Mouse (Mus musculus) frontal cortex, adult 2 months (tissue): ENCODE measurements around the gene Ms4a5. TPM values are rescaled to one million over a fixed set of nuclear protein-coding genes. Genes with fewer than 3 reads are reported as not detected.
"Not testable (repeated sequence)": the region's sequence is repeated elsewhere in the genome, so short reads cannot be mapped to it uniquely, and the experiment has no call there.

Experiments
- DNase-seq, 2 experiments: peaks; one replicate each; pipeline ENCODE4 v3.0.0; 2022; ENCODE audit warnings: low spot score in 1 of 2; ENCODE audit errors: extremely low spot score in 1 of 2
- polyA plus RNA-seq: library from polyadenylated mRNA; depleted of rRNA; stranded (reverse); fragments of >200 nt; gene quantifications from 2 replicates; pipeline ENCODE4 v1.2.3, GENCODE M21; 2012; rRNA removed

The Ms4a5 gene
- polyA plus RNA-seq = not detected in 2 replicates

- DNase-seq = no peak
Observed at GRCm38 (mm10) chr19:11283773-11284172, at the start of gene Ms4a5. Gene Ms4a5, minus strand, starts transcription at chr19:11283873.

- no peak for DNase-seq
Observed at GRCm38 (mm10) chr19:11321123-11321522, 37.5 kb upstream of the Ms4a5 start.

DNA sequence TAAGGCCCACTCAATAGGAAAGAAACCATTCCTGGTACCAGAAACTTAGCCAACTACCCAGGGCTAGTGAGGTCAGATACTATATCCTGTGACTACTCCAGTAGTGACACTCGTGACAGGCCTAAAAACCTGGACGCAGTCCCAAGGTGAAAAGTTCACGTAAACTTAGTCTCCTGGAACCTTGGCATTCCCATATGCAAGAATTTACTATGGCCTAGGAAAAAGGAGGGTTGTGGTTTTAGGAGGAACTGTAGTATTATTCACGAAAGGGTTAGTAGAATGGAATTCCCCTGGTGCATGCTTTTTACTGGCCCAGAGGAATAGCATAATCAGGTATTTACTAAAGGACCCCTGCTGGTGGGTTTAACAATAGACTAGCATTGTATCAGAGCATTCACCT lies 33.1 kb upstream of the Ms4a5 start:
- no peak for DNase-seq

DNA sequence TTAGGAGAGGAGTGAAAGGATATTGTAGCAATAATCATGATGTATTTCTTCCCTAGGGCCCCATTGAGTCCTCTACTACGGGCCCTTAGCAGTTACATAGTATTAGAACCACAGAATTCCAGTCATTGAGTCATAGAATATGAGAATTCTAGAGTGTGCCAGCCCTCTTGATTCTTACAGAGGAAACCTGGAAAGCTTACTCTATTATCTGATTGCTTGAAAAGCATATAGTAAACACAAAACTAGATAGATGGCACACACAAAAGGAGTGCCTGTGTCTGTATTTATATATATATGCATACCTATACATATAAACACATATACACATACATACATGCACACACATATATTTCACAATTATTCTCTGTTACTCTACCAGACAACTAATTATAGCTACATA lies 30.7 kb upstream of the Ms4a5 start, which contains the start of gene Ms4a14:
Ms4a14 (minus strand) TSS at position 101 of the 400 bp plus-strand sequence.
- no peak for DNase-seq

- DNase-seq = no peak
Observed at GRCm38 (mm10) chr19:11308888-11309287, 25.2 kb upstream of the Ms4a5 start.

GRCm38 (mm10) chr19:11299529-11299928 lies 15.9 kb upstream of the Ms4a5 start:
- DNase-seq = not testable (repeated sequence)

DNA sequence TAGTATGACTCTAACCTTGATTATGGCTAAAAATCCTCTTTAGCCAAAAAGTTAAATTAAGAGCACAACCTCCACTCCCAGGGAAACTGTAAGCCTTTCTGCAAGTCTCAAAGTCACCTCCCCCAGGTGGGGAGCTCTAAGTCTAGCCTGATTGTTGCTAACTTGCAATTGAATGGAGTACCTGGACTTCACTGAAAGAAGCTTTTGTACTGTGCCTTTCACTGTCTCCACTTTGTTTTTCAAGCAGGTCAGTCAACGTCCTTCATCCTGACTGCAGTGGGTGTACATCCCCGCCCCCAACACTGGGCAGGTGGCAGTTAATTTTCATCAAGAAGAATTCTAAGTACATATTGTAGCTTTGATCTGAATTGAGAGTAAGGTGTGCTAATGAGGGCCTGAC lies 15.3 kb upstream of the Ms4a5 start:
- DNase-seq = no peak

DNA sequence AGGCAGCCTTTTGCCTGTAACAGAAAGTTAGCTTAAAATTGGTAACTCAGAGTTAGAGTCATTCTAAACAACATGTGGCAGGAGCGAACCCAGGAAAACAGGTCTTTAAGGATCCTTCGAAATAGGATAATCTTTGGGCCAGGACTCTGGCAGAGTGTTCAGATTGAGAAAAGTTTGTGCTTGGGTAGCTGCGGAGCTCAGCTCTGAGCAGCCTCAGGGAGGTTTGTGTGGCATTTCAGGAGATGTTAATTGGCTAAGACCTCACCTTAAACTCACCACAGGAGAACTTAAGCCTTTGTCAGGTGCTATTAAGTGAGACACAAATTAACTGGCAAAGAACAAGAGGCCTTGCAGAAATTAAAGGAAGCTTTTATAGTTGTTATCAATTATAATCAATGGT lies 9.9 kb upstream of the Ms4a5 start:
- not testable (repeated sequence) for DNase-seq

- DNase-seq = peak in 1 of 2 experiments; percentile 0
Observed at GRCm38 (mm10) chr19:11292990-11293389, 9.3 kb upstream of the Ms4a5 start.

DNA sequence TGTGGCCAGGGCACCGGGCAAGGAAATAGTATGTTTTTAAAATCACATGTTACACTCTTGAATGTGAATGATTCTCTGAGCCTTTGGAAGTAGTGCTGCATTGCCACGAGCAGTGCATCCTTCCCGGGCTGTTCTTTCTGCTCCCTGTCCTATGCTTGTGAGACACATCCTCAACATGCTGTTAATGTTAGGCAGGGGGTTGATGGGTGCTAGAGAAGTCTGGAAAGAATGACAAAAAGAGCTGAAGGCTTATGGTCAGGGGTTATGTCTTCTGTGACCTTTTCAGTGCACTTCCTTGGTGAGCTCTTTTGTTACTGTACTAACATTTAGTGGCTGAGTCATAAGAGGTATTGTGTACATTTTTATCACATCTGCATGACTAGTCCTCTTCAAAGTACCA lies 3.5 kb downstream of the Ms4a5 start:
- no peak for DNase-seq

DNA sequence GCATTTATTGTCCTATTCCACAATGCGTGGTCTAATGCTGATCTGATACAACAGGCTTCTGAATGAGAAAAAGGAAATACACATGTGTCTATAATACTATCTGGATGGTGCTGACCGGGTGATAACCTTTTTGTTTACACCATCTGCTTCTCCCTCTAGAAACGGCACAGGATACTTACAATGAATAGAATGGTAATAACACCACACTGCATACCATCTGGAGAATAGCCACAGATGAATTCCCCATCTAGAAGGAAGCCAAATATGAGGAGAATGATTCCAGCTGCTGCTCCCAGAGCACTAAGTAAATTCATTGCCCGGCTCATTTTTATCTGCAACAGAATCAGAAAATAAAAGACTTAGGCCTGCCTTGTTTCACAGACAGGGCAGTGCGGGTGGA lies 7.2 kb downstream of the Ms4a5 start:
- no peak for DNase-seq

DNA sequence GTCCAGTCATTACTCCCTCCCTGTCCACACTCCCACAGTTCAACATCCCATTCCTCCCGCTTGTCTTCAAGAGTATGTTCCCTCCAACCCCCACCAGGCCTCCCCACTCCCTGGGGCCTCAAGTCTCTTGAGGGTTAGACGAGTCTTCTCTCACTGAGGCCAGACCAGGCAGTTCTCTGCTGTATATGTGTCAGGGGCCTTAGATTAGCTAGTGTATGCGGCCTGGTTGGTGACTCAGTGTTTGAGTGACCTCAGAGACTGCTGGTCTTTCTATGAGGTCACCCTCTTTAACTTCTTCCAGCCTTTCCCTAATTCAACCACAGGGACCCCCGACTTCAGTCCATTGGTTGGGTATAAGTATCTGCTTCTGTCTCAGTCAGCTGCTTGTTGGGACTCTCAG lies 16.7 kb downstream of the Ms4a5 start:
- DNase-seq = no peak

DNA sequence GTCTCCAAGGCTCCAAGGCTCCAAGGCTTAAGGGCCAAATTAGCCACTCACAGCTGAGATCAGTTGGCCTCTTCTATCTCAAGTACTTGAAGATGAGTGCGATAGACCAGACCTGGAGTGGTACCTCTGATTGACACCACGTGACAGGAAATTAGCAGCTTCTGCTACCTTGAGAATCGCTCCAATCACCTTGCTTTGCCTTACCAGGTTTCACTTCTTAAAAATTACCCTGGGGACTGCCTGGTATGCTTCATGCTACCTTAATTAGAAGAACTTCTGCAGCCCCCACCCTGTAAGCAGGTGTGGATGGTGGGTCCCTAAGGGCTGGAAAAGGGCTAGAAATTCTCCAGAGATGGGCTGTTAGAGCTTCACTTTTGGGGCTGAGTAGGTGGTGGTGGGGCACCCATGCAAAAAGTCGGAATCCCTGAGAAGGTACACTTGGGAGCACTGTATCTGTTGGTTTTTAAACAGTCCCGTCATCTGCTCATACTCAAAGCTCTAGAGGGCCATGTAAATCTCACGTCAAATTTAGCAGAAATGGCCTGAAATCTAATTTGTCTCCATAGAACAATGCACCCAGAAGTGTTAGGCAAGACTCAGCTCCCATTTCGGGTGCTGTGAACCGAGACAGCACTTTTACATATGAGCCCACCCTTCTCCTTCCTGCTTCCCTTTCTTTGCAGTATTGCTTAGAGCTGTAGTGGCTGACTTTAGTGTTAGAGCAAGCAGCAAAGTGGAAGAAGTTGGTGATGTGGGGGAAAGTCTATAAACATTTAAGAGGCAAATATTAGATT lies 17.4 kb downstream of the Ms4a5 start, which contains the start of gene Ms4a1:
Ms4a1 (minus strand) TSS at position 190 of the 794 bp plus-strand sequence.
- DNase-seq = no peak

DNA sequence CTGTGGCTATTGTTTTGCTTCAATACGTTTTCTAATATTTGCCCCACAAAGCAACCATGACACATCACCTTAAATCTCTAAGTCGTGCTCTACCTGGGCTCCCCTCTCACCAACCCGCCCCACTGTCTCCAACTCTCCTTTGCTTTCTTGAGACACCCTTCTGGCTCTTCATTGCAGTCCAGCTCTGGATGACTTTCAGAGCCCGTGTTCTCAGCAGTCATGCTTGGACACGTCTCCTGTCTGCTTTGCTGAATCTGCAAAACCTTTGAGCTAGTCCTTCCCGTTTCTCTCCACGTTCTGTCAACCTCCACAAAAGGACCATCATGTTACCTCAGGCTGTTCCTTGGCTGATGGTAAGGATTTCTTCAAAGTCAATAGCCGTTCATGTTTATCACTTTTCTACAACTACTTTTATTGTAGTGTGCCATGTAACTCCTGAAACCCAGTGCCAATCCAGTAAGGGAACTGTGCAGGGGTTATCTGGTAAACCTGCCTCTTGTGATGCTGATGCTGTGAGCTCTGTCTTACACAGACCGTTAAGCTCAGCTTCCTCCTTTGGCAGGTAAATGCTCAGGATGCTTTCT lies 19.0 kb downstream of the Ms4a5 start:
- DNase-seq = no peak

DNA sequence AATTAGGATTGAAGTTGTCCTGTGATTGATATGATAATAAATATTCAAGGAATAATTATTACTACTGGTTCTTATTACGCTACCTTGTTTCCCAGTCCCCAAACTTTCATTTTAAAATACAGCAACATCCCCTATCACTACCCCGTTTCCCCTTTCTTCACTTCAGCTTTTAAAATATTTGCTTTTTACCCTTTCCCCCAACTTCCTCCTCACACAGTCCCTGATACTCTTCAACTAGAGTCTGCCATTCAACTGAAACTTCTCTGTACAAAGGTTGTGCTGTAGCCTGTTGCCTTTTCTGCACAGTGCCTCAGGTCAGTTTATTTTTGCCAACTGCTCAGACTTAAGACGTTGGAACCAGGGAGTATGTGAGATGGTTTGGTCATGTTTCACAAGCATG lies 20.1 kb downstream of the Ms4a5 start:
- DNase-seq = no peak

DNA sequence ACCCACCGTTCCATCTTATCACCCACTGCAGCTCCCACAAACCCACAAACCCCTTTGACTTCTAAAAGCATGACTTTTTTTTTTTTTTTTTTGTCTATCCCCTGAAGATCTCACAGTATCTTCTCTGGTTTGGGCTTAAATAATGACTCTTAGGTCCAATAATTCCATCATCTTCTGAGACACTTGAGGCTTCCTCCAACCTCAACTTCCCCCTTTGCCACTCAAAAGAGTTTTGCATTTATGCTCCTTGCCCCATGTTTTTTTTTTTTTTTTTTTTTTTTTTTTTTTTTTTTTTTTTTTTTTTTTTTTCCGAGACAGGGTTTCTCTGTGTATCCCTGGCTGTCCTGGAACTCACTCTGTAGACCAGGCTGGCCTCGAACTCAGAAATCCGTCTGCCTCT lies 20.7 kb downstream of the Ms4a5 start:
- not testable (repeated sequence) for DNase-seq

GRCm38 (mm10) chr19:11261522-11261921 lies 22.2 kb downstream of the Ms4a5 start:
- DNase-seq = no peak

DNA sequence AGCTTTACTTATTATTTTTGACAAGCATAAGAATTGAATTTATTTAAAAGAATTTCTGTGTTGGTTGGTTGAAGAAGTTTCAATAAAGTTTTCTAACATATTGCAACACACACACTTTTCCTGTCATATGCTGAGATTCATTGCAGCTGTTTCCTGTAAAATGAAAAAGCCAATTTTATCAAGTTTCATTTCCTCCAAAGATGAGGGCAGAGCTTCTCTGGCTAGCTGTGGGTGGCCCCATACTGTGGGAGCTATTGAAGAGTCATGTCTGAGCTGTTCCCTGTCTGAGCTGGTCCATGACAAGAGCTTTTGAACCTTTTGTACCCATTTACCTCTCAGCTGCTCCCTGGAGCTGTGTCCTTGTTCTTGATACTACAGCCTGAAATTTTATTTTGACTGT lies 39.4 kb downstream of the Ms4a5 start:
- DNase-seq = no peak

- DNase-seq = no peak
Observed at GRCm38 (mm10) chr19:11242560-11242959, 41.1 kb downstream of the Ms4a5 start.

- no peak for DNase-seq
Observed at GRCm38 (mm10) chr19:11235820-11236219, 47.9 kb downstream of the Ms4a5 start.

- DNase-seq = no peak
Observed at GRCm38 (mm10) chr19:11234921-11235735, 48.5 kb downstream of the Ms4a5 start.
